Mouse (Mus musculus) midbrain, embryonic 16.5 days (tissue): ENCODE measurements around the gene Litaf. TPM values are rescaled to one million over a fixed set of nuclear protein-coding genes. Genes with fewer than 3 reads are reported as not detected.
A peak's percentile ranks its signal among the peaks of the same experiment; 100 is the strongest.

Experiments
- ATAC-seq: fragments of 200-750 bp; cut with Nextera tagmentation; 2 replicates; pipeline ENCODE4 v1.8.0; 2017; ENCODE audit warnings: moderate TSS enrichment
- H3K27ac ChIP-seq: fragments of 300-500 bp; sonication (generic); 2 replicates; pipeline ENCODE4 v1.5.1; 2014; ENCODE audit warnings: mild to moderate bottlenecking, low read length, mixed read lengths
- H3K27me3 ChIP-seq: fragments of 300-500 bp; sonication (generic); 2 replicates; pipeline ENCODE4 v1.6.1; 2014; ENCODE audit warnings: low read depth, low read length, mixed read lengths; ENCODE audit not compliant: control insufficient read depth, insufficient read depth
- H3K36me3 ChIP-seq: fragments of 300-500 bp; sonication (generic); 2 replicates; pipeline ENCODE4 v1.6.1; 2014; ENCODE audit warnings: mild to moderate bottlenecking, low read length, moderate library complexity, mixed read lengths; ENCODE audit not compliant: control insufficient read depth, insufficient read depth
- H3K4me1 ChIP-seq: fragments of 300-500 bp; sonication (generic); 2 replicates; pipeline ENCODE4 v1.6.1; 2014; ENCODE audit warnings: mild to moderate bottlenecking, low read length, mixed read lengths; ENCODE audit not compliant: control insufficient read depth, insufficient read depth
- H3K4me2 ChIP-seq: fragments of 300-500 bp; sonication (generic); 2 replicates; pipeline ENCODE4 v1.6.1; 2014; ENCODE audit warnings: mild to moderate bottlenecking, low read length, mixed read lengths
- H3K4me3 ChIP-seq: fragments of 300-500 bp; sonication (generic); 2 replicates; pipeline ENCODE4 v1.5.1; 2014; ENCODE audit warnings: low read depth, mild to moderate bottlenecking, low read length, moderate library complexity, mixed read lengths
- H3K9ac ChIP-seq: fragments of 300-500 bp; sonication (generic); 2 replicates; pipeline ENCODE4 v1.6.1; 2014; ENCODE audit warnings: low read depth, low read length, mixed read lengths
- H3K9me3 ChIP-seq: fragments of 300-500 bp; sonication (generic); replicated peaks from 2 replicates; pipeline ENCODE4 v1.6.1; 2014; ENCODE audit warnings: mild to moderate bottlenecking, low read length, mixed read lengths; ENCODE audit not compliant: control insufficient read depth, poor library complexity, severe bottlenecking
- WGBS: fragments of 180-500 bp; shearing (Covaris S2); extraction: QIAGEN DNeasy Blood & Tissue Kit; methylation state at CpG from one replicate; pipeline ENCODE4 v1.1.7; 2014; 5-methylcytosine and 5-hydroxymethylcytosine counted together
- polyA plus RNA-seq: library from polyadenylated mRNA; unstranded; fragments of >200 nt; fragmentation: Nextera tagmentation; extraction: Ambion mirVana; gene quantifications from 2 replicates; pipeline ENCODE4 v1.2.1, GENCODE M21; 2015

Gene Litaf
- polyA plus RNA-seq, 1 experiment from 2014 or later: 25.4 TPM

- Histone ChIP-seq H3K4me2 (no peak overlapping the region), H3K4me3 (no peak overlapping the region), H3K9ac (no peak overlapping the region), H3K36me3 (no peaks in the 10 kb centered on the region), H3K9me3 (no peaks in the 10 kb centered on the region), H3K27ac (no peak overlapping the region), H3K27me3 (no peaks in the 10 kb centered on the region), H3K4me1 (no peaks in the 10 kb centered on the region)
- WGBS: 25% methylated on average over 15 of the region's 15 CpGs
- no peak for ATAC-seq
Measured at GRCm38 (mm10) chr16:11035790-11036431, 30.0 kb downstream of the Litaf start.

- no peak overlapping the region for H3K9ac ChIP-seq
- WGBS: 77% methylated on average over 9 of the region's 9 CpGs
- no peak overlapping the region for H3K27ac ChIP-seq
- no peaks in the 10 kb centered on the region for H3K36me3 ChIP-seq
- no peaks in the 10 kb centered on the region for H3K9me3 ChIP-seq
- no peak overlapping the region for H3K4me3 ChIP-seq
- no peak for ATAC-seq
- no peaks in the 10 kb centered on the region for H3K27me3 ChIP-seq
- no peaks in the 10 kb centered on the region for H3K4me1 ChIP-seq
- H3K4me2 ChIP-seq: no peak overlapping the region
Measured at GRCm38 (mm10) chr16:11035273-11035672, 30.7 kb downstream of the Litaf start.

- Histone ChIP-seq H3K9ac (no peak overlapping the region), H3K4me1 (no peaks in the 10 kb centered on the region), H3K4me3 (no peak overlapping the region), H3K9me3 (no peaks in the 10 kb centered on the region), H3K27me3 (no peaks in the 10 kb centered on the region), H3K27ac (no peak overlapping the region), H3K36me3 (no peaks in the 10 kb centered on the region), H3K4me2 (no peak overlapping the region)
- 0 out of 2 replicates have a peak, but pooled peaks have one; percentile 36 for ATAC-seq
- WGBS: 4% methylated on average over 4 of the region's 4 CpGs
Measured at GRCm38 (mm10) chr16:11034193-11034803, 31.7 kb downstream of the Litaf start.

GRCm38 (mm10) chr16:11031320-11031719 is 34.6 kb downstream of the Litaf start:
- H3K4me3 ChIP-seq: no peak overlapping the region
- H3K36me3 ChIP-seq: no peaks in the 10 kb centered on the region
- no peaks in the 10 kb centered on the region for H3K4me1 ChIP-seq
- no peak overlapping the region for H3K27ac ChIP-seq
- no peak overlapping the region for H3K9ac ChIP-seq
- H3K27me3 ChIP-seq: no peaks in the 10 kb centered on the region
- no peak for ATAC-seq
- no peaks in the 10 kb centered on the region for H3K9me3 ChIP-seq
- 67% methylated on average over 3 of the region's 3 CpGs for WGBS
- no peak overlapping the region for H3K4me2 ChIP-seq

- no peak overlapping the region for H3K27ac ChIP-seq
- H3K9ac ChIP-seq: no peak overlapping the region
- H3K36me3 ChIP-seq: no peaks in the 10 kb centered on the region
- no peaks in the 10 kb centered on the region for H3K9me3 ChIP-seq
- WGBS: 84% methylated on average over 4 of the region's 4 CpGs
- no peak for ATAC-seq
- H3K27me3 ChIP-seq: no peaks in the 10 kb centered on the region
- no peak overlapping the region for H3K4me2 ChIP-seq
- H3K4me1 ChIP-seq: no peaks in the 10 kb centered on the region
- H3K4me3 ChIP-seq: no peak overlapping the region
Measured at GRCm38 (mm10) chr16:11030844-11031243, 35.1 kb downstream of the Litaf start.

- H3K27me3 ChIP-seq: no peaks in the 10 kb centered on the region
- no peak overlapping the region for H3K9ac ChIP-seq
- ATAC-seq: no peak
- 83% methylated on average over 7 of the region's 7 CpGs for WGBS
- H3K4me1 ChIP-seq: no peaks in the 10 kb centered on the region
- no peak overlapping the region for H3K4me2 ChIP-seq
- no peaks in the 10 kb centered on the region for H3K36me3 ChIP-seq
- no peak overlapping the region for H3K27ac ChIP-seq
- no peak overlapping the region for H3K4me3 ChIP-seq
- no peaks in the 10 kb centered on the region for H3K9me3 ChIP-seq
Measured at GRCm38 (mm10) chr16:11028206-11028605, 37.8 kb downstream of the Litaf start.

- WGBS: 81% methylated on average over 3 of the region's 3 CpGs
- no peaks in the 10 kb centered on the region for H3K4me1 ChIP-seq
- no peaks in the 10 kb centered on the region for H3K9me3 ChIP-seq
- no peak overlapping the region for H3K27ac ChIP-seq
- ATAC-seq: no peak
- no peaks in the 10 kb centered on the region for H3K36me3 ChIP-seq
- H3K27me3 ChIP-seq: no peaks in the 10 kb centered on the region
- no peak overlapping the region for H3K9ac ChIP-seq
- no peak overlapping the region for H3K4me2 ChIP-seq
- no peak overlapping the region for H3K4me3 ChIP-seq
Measured at GRCm38 (mm10) chr16:11024841-11025240, 41.1 kb downstream of the Litaf start.

- Histone ChIP-seq H3K9me3 (no peaks in the 10 kb centered on the region), H3K4me2 (no peak overlapping the region), H3K36me3 (no peaks in the 10 kb centered on the region), H3K27me3 (no peaks in the 10 kb centered on the region), H3K4me3 (no peak overlapping the region), H3K4me1 (no peaks in the 10 kb centered on the region), H3K27ac (no peak overlapping the region), H3K9ac (no peak overlapping the region)
- WGBS: 93% methylated on average over 5 of the region's 5 CpGs
- ATAC-seq: no peak
Measured at GRCm38 (mm10) chr16:11023618-11024017, 42.3 kb downstream of the Litaf start.

- ATAC-seq: no peak
- WGBS: 87% methylated on average over 4 of the region's 4 CpGs
- H3K4me1 ChIP-seq: no peaks in the 10 kb centered on the region
- no peaks in the 10 kb centered on the region for H3K9me3 ChIP-seq
- H3K4me2 ChIP-seq: no peak overlapping the region
- no peaks in the 10 kb centered on the region for H3K27me3 ChIP-seq
- no peak overlapping the region for H3K9ac ChIP-seq
- no peak overlapping the region for H3K4me3 ChIP-seq
- no peak overlapping the region for H3K27ac ChIP-seq
- H3K36me3 ChIP-seq: no peaks in the 10 kb centered on the region
Measured at GRCm38 (mm10) chr16:11022113-11022489, 43.9 kb downstream of the Litaf start.
